Mouse (Mus musculus) effector memory CD4-positive, alpha-beta T cell, adult 7 months (primary cell): Measurements from ENCODE around the gene Rhobtb1. TPM values are rescaled to one million over a fixed set of nuclear protein-coding genes. Genes with fewer than 3 reads are reported as not detected.

Source experiments
- polyA plus RNA-seq: library from polyadenylated mRNA; unstranded; fragments of 100-300 nt; shearing (Covaris generic); gene quantifications from one replicate; pipeline ENCODE4 v1.2.1, GENCODE M21; 2017

The Rhobtb1 gene
- 0.62 TPM for polyA plus RNA-seq

DNA sequence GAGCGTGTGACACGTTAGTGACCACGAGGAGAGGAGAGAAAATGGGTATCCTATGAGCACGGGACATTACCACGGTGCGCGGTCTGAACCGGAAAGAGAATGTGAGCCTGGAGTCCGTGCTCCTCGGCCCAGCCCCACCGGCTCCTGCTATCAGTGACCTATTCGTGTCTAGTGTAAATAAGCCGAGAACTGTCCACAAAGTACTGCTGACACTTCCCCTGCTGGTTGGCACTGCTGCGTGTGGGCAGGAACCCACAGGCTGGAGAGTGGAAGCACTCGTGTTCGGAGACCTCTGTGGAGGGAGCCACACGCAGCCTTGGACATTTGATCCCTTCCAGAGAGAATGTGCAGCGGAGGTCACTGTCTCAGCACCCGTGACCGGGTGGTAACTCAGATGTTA is at the start of gene Rhobtb1:
Gene Rhobtb1 (plus strand): TSS at position 390 of the 400 bp plus-strand sequence.

DNA sequence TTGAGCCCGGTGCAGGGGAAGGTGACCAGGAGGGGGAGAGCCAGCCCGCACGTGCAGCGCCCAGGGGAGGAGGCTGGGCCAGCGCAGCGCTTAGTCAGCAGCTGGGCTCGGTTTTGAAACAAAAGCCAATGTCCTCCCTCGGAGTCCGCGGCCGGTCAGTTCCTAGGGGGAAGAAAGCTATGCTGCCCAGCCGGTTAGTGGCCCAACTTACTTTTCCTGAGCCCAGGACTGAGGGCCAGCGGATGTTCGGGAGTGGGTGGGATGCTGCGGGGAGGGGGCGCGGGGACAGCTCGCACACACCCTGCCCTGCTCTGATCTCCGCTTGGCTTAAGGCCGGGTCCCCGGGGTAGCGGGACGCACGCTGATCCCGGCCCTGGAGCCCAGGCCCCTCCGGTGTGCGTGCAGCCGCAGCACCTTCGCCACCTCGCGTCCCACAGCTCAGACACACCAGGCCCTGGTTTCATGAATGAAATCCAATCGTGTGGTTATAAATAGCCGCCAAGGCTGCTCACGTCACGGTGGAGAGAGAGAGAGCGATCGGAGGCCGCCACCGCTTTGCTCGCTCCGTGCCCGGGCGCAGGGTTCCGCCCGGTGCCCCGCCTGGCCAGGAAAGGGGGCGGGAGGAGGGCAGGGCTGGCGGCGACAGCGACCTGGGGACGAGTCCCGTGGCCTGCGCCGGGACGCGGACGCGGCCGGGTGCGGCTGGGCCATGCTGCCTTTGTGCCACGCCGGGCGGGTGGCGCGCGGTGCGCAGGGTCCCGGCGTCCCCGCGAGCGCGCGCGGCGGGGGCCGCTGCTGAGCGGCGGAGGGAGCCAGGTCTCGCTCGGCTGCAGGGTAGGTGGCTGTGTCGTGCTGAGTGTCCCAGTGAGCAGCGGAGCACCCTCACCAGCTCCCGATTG is 61.6 kb downstream of the Rhobtb1 start, which contains the start of gene A930033H14Rik:
Gene A930033H14Rik (minus strand): TSS at position 557 of the 899 bp plus-strand sequence.

Other genes starting within 250 kb of the Rhobtb1 start
- gene A930033H14Rik, start 61.7 kb downstream of the Rhobtb1 start, polyA plus RNA-seq, result not detected
- 6.8 TPM for gene Cdk1, start 201.5 kb downstream of the Rhobtb1 start, polyA plus RNA-seq
- 6.0 TPM for gene Ank3, start 247.3 kb downstream of the Rhobtb1 start, polyA plus RNA-seq